Mouse (Mus musculus): ENCODE data around the gene Tgfbr3l.

Gene Tgfbr3l

GRCm38 (mm10) chr8:4247951-4248540, at the start of gene Tgfbr3l:
Gene Tgfbr3l (plus strand): TSS chr8:4248214.
- no peak for DNase-seq (ENCODE audit: low spot score)

GRCm38 (mm10) chr8:4201321-4201720, 46.7 kb upstream of the Tgfbr3l start:
- DNase-seq (ENCODE audit: low spot score): no peak

DNA sequence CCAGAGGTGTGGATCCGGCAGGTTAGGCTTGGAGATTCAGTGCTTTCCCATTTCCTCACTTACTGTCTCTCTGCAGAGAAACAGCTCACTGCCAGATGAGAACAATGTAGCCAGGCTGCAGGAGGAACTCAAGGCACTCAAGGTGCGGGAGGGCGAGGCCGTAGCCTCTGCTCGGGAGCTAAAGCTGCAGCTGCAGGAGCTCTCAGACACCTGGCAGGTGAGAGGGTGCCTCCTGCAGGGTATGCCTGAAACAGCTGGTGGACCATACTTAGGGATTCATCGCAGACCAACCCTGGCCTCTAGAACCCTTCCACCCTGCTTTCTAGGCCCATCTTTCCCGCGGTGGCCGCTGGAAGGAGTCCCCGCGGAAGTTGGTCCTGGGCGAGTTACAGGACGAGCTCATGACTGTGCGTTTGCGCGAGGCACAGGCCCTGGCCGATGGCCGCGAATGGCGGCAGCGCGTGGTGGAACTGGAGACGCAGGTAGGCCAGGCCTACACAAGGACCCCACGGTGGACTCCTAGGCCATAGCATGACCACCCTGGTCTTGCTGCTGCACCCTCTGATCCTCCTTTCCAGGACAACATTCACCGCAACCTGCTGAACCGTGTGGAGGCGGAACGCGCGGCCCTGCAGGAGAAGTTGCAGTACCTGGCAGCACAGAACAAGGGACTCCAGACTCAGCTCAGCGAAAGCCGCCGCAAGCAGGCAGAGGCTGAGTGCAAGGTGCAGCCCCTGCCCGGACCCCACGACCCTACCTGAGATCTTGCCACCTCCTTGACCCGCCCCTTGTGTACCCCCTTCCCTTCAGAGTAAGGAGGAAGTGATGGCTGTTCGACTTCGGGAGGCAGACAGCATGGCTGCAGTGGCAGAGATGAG, 42.5 kb upstream of the Tgfbr3l start:
- DNase-seq (ENCODE audit: low spot score): no peak

DNA sequence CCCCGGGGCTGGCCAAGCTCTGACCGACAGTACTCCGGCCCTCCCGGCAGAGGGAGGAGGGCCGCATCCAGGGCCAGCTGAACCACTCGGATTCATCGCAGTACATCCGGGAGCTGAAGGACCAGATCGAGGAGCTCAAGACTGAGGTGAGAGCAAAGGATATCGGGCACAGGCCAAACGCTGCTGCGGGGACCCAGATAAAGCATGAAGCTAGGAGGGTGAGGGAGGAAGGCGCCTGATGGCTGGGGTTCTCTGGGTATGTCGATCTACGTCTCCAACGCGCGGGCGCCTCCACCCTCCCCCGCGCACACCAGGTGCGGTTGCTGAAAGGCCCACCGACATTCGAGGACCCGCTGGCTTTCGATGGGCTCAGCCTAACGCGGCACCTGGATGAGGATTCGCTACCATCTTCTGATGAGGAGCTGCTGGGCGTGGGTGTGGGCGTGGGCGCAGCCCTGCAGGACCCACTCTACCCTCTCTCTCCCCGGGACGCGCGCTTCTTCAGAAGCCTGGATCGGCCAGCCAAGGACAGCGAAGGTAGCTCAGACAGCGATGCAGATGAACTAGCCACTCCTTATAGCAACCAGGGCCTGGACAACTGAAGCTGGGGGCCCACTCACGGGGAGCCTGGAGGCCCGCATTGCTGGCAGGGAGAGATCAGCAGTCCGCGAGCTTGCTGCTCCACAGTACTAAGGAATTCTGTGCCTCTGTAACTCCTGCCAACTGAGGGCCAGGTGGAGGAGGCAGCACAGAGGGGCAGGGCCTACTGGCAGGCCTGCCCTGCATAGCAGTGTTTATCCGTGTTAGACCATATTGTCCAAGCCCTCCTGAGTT, 41.6 kb upstream of the Tgfbr3l start:
- DNase-seq (ENCODE audit: low spot score): peak; percentile 24

DNA sequence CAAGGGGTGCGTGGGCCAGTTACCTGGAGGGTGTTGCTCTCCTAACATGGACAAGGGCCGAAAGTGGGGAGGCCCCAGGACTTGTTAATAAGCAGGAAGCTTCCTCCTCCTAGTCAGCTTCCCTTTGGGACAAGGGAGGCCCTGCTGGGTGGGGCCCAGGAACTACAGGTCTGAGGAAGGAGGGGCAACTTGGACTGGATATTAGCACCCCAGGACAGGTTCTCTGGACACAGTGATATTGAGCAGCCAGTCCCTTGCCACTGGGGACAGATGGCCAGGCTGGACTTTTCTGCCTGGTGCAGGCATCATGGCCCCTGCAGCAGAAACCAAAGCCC, 41.0 kb upstream of the Tgfbr3l start:
- DNase-seq (ENCODE audit: low spot score): no peak

- no peak for DNase-seq (ENCODE audit: low spot score)
Observed at GRCm38 (mm10) chr8:4211097-4211496, 36.9 kb upstream of the Tgfbr3l start.

GRCm38 (mm10) chr8:4212809-4213209, 35.2 kb upstream of the Tgfbr3l start:
- DNase-seq (ENCODE audit: low spot score): no peak

DNA sequence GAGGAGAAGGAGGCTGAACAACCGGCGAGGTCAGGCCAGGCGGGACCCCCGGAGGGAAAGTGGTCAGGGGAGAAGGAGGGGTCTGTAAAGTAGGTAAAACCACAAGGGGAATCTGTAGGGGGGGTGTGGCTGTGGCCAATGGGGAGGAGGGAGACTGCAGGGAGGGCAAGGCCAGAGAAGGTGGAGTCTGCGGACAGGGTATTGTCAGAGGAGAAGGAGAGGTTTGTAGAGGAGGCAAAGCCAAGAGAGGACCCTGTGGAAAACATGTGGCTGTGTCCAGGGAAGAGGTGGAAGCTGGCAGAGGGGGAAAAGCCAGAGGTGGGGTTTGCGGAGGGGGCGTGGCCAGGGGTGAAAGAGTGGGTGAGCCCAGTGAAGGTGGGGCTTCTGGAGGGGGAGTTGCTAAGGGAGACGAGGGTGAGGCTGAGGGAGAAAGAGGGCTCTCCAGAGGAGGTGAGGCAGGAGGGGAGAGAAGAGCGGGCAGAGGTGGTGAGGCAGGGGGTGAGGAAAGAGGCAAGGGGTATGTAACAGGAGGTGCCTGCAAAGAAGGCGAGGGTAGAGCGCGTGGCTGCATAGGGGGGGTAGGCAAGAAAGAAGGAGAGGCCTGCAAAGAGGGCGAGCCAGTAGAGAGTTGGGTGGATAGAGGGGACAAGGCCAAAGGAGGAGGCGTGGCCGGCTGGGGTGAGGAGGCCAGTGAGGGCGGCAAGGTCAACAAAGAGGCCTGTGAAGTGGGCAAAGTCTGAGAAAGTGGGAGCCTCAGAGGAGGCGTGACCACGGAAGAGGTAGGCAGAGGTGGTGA, 34.6 kb upstream of the Tgfbr3l start:
- peak; percentile 59 for DNase-seq (ENCODE audit: low spot score)

DNA sequence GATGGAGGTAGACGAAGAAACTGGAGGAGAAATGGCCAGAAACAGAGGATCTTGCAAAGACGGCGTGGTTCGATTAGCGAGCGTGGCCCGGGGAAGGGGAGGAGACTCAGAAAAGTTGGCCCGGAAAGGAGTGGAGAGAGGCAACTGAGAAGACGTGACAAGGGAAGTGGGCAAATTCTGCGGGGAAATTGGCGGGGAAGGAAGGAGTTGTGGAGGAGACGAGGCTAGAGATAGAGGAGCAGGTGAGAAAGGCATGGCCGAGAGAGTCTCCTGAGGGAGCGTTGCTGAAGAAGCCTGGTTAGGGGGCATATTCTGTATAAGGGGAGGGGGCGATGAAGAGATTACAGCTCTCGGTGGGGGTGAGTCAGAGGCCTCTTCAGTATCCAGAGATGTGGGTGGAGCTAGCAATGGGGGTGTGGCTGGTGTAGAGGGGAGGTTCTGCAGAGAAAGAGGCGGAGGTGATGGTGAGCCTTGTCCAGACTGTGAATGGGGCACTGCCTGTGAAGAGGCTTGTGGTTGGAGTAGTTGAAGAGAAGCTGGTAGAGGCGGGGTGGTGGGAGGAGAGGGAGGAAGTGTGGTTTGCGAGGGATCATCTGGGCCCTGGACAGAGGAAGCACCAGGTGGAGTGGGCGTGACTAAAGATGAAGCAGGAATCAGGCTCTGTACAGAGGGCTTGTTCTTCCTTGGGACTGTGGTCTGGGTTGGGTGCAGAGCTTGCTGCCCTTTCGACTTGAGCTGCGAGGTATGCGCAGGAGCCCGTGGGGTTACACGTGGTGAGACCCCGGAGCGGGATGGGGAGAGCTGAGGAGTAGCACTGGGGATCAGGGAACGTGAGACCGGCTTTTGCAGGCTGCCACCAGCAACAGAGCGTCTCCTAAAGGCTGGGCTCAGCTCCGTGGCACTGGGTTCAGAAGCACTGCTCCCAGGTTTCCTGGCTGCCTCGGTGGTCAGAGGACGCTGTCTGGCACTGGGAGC, 33.7 kb upstream of the Tgfbr3l start:
- peak; percentile 63 for DNase-seq (ENCODE audit: low spot score)

- DNase-seq (ENCODE audit: low spot score): peak; percentile 17
Observed at GRCm38 (mm10) chr8:4216296-4216695, 31.7 kb upstream of the Tgfbr3l start.

- peak; percentile 84 for DNase-seq (ENCODE audit: low spot score)
Observed at GRCm38 (mm10) chr8:4216791-4217621, 31.0 kb upstream of the Tgfbr3l start, which contains the start of gene Prr36. Gene Prr36 (minus strand): TSS chr8:4217459.

DNA sequence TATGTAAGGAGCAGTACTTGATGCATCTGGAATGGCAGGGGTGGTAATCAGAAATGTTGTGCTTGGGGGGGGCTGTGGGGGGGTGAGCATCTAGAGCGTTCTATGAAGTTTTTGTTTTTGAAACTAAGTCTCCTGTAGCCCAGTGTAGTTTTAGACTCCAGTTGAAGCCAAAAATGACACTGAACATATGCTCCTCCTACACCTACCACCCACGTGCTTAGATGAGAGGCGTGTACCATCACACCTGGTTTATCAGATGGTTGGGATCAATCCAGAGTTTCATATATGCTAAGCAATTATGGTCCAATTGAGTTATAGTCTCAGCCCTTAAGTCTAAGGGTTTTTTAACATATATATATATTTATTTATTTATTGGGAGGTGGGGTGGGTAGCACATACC, 28.4 kb upstream of the Tgfbr3l start:
- DNase-seq (ENCODE audit: low spot score): no peak

DNA sequence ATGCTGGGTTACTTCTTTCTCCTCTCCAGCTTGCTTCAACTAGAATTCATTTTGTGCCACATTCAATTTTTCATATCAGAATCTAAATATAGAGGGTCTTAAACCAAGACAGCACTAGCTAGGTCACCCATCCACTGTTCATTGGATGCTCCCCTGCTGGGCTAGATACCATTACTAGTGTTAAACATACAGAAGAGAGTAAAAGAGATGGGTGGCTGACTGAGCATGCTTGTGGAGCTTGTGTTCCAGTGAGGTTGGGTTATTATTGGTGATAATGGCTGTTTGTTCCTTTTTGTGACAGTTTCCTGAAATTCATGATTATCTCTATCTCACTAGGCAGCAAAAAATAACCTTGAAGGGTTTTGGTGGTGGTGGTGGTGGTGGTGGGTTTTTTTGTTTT, 26.0 kb upstream of the Tgfbr3l start:
- no peak for DNase-seq (ENCODE audit: low spot score)

GRCm38 (mm10) chr8:4226323-4226722, 21.7 kb upstream of the Tgfbr3l start:
- DNase-seq (ENCODE audit: low spot score): no peak

GRCm38 (mm10) chr8:4226739-4227347, 21.2 kb upstream of the Tgfbr3l start, which contains the start of gene Lrrc8e:
Gene Lrrc8e (plus strand): TSS chr8:4226827.
- DNase-seq (ENCODE audit: low spot score): no peak

DNA sequence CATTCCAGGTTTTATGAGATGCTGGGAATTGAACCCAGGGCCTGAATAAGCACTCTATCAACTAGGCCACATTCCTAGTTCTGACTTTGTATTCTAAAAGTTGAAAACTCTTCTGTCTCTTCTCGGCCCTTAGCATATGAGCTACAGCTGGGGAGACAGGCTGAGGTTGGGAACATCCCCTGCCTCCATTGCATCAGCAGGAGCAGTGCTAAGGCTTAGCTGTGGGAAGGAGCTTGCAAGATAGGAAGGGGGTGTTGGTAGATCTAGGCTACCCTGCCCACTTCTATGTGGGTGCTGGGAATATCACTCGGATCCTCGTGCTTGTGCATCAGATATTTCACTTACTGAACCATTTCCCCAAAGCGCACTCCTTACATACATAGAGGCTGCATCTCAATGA, 20.1 kb upstream of the Tgfbr3l start:
- no peak for DNase-seq (ENCODE audit: low spot score)

- DNase-seq (ENCODE audit: low spot score): no peak
Observed at GRCm38 (mm10) chr8:4229784-4230183, 18.2 kb upstream of the Tgfbr3l start.

DNA sequence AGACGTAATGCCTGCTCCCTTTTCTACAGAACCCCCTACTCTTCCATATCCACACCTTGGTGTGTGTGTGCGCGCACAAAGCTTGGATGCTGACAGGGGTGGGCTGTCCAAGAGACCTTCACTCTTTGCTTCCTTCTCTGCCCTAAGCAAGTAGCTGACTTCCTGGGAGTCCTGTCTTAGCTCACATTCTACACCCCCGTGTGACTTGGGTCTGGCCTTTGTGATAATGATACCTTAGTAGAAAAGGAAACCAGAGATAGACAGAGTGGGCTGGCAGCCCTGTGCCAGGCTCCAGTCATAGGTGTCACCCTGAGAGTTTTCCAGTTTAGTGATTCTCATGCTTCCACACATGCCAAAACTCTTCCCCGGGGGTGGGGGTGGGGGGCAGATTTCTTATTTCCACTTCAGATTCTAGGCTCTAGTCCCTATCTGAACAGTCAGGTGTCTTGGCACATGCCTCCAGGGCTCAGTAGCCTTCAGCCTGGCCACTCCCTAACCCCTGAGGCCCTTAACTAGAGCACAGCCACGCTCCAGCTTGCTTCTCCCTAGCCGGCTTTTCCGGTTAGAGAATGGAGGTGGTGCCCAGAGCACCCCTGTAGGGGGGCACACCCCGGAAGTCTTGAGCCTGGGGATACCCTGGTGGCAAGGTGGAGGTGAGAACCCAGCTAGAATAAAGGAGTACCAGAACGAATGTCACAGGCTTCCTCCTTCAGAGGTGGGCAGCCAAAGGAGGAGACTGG, 17.2 kb upstream of the Tgfbr3l start:
- DNase-seq (ENCODE audit: low spot score): no peak
